Mouse (Mus musculus): ENCODE data around the gene Mst1. TPM values are rescaled to one million over a fixed set of nuclear protein-coding genes. Genes with fewer than 3 reads are reported as not detected.
A peak's percentile ranks its signal among the peaks of the same experiment; 100 is the strongest.

The Mst1 gene
- polyA plus RNA-seq, 1 experiment from 2014 or later = not detected

DNA sequence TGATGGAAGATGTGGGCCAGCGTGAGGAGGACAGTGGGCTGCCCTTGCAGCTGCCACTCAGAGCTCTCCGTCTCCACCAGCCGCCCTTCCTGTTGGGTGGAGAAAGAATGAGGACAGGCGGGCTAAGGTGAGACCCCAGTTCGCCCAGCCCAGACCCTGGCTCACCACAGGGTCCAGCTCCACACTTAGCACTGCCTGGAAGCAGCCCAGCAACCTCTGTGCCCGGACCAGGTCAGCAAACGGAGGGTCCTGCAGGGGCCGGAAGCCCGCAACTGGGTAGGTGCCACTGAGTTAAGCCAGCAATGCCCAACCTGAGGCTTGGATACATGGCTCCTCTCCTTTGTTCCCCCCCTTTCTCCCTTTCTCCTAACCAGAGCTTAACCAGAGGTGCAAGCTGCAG lies 11.2 kb upstream of the Mst1 start:
- Histone ChIP-seq H3K9ac (ENCODE audit: low read length) (no peak overlapping the region), H3K4me3 (ENCODE audit: low read depth, low read length) (no peak overlapping the region), H3K27me3 (replicated peaks; ENCODE audit: control insufficient read depth, insufficient read depth, low read length) (no peaks in the 10 kb centered on the region), H3K27ac (ENCODE audit: low read depth, low read length) (no peak overlapping the region), H3K4me2 (ENCODE audit: low read length) (no peak overlapping the region), H3K36me3 (ENCODE audit: control insufficient read depth, insufficient read depth, low read length) (peaks cover 41% of the 10 kb centered on the region), H3K4me1 (ENCODE audit: control insufficient read depth, insufficient read depth, low read length) (no peaks in the 10 kb centered on the region), H3K9me3 (replicated peaks; ENCODE audit: control insufficient read depth, low read length) (no peaks in the 10 kb centered on the region)
- 92% methylated on average over 9 of the region's 9 CpGs for WGBS
- no peak for DNase-seq (ENCODE audit: low spot score)
- no peak for ATAC-seq

DNA sequence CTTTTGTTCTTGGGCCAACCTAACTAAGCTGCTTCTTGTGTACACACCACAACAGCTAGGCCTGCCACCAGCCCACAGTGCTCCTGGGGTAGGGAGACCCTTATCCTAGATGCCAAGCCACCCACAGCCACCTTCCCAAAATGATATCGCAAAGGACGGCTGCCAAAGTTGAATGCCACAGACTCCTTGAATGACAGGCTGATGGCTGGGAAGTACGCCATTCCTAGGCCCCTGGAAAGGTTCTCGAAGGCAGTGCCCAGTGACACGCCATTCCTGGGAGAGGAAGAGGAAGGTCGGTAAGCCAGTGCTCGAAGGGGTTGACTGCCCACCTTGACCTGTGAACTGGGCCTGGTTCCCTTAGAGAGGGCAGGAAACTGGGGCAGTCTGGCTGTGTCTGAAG lies 10.7 kb upstream of the Mst1 start:
- no peaks in the 10 kb centered on the region for H3K9me3 ChIP-seq (replicated peaks; ENCODE audit: control insufficient read depth, low read length)
- H3K9ac ChIP-seq (ENCODE audit: low read length) = no peak overlapping the region
- no peak overlapping the region for H3K4me2 ChIP-seq (ENCODE audit: low read length)
- H3K4me1 ChIP-seq (ENCODE audit: control insufficient read depth, insufficient read depth, low read length) = no peaks in the 10 kb centered on the region
- H3K4me3 ChIP-seq (ENCODE audit: low read depth, low read length) = no peak overlapping the region
- peaks cover 36% of the 10 kb centered on the region for H3K36me3 ChIP-seq (ENCODE audit: control insufficient read depth, insufficient read depth, low read length)
- no peaks in the 10 kb centered on the region for H3K27me3 ChIP-seq (replicated peaks; ENCODE audit: control insufficient read depth, insufficient read depth, low read length)
- 91% methylated on average over 7 of the region's 7 CpGs for WGBS
- ATAC-seq = no peak
- no peak for DNase-seq (ENCODE audit: low spot score)
- H3K27ac ChIP-seq (ENCODE audit: low read depth, low read length) = no peak overlapping the region

DNA sequence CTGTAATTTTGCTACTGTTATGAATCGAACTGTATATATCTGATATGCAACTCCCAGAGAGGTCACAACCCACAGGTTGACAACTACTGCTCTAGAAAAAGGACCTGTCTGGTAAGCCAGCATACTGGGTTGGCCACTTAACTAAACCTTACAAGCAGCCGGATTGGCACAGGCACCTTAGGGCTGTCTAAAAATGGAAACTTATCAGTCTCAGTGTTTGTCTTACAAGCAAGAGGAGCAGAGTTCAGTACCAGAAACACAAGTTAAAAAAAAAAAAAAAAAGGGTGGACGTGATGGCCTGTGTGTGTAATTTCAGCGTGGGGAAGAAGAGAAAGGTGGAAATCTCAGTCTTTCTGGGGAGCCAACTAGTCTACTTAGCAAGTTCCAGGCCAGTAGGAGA lies 8.4 kb upstream of the Mst1 start:
- H3K36me3 ChIP-seq (ENCODE audit: control insufficient read depth, insufficient read depth, low read length) = peaks cover 33% of the 10 kb centered on the region

DNA sequence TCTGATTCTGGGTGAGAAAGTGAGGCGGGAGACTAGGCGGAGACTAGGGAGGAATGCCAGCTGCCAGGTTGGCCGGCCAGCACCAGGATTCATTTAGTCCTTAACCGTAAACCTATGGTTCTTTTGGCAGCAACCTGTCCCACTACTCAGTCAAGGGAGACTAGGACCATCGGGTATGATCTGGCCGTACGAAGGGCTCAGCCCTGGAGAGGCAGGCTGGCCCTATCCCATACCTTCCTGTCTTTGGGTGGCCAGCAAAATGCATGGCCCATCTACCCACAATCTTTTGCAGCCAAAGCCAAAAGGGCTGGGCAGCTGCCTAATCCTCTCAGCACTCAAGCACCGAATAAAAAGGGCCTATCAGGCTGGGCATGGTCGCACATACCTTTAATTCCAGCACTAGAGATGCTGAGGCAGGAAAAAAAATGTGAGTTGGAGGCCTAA lies 7.7 kb upstream of the Mst1 start:
- Histone ChIP-seq H3K27me3 (replicated peaks; ENCODE audit: control insufficient read depth, insufficient read depth, low read length) (no peaks in the 10 kb centered on the region), H3K4me1 (ENCODE audit: control insufficient read depth, insufficient read depth, low read length) (no peaks in the 10 kb centered on the region), H3K27ac (ENCODE audit: low read depth, low read length) (no peak overlapping the region), H3K4me2 (ENCODE audit: low read length) (no peak overlapping the region), H3K9ac (ENCODE audit: low read length) (no peak overlapping the region), H3K9me3 (replicated peaks; ENCODE audit: control insufficient read depth, low read length) (no peaks in the 10 kb centered on the region), H3K4me3 (ENCODE audit: low read depth, low read length) (no peak overlapping the region), H3K36me3 (ENCODE audit: control insufficient read depth, insufficient read depth, low read length) (peaks cover 31% of the 10 kb centered on the region)
- 61% methylated on average over 9 of the region's 9 CpGs for WGBS
- ATAC-seq (no peak), DNase-seq (ENCODE audit: low spot score) (no peak)

More for the DNA sequence above, 8.4 kb upstream of the Mst1 start:
- ATAC-seq = no peak
- Histone ChIP-seq H3K4me2 (ENCODE audit: low read length) (no peak overlapping the region), H3K27ac (ENCODE audit: low read depth, low read length) (no peak overlapping the region), H3K4me1 (ENCODE audit: control insufficient read depth, insufficient read depth, low read length) (no peaks in the 10 kb centered on the region), H3K9me3 (replicated peaks; ENCODE audit: control insufficient read depth, low read length) (no peaks in the 10 kb centered on the region), H3K9ac (ENCODE audit: low read length) (no peak overlapping the region), H3K27me3 (replicated peaks; ENCODE audit: control insufficient read depth, insufficient read depth, low read length) (no peaks in the 10 kb centered on the region), H3K4me3 (ENCODE audit: low read depth, low read length) (no peak overlapping the region)
- no peak for DNase-seq (ENCODE audit: low spot score)
- 88% methylated on average over 4 of the region's 4 CpGs for WGBS

DNA sequence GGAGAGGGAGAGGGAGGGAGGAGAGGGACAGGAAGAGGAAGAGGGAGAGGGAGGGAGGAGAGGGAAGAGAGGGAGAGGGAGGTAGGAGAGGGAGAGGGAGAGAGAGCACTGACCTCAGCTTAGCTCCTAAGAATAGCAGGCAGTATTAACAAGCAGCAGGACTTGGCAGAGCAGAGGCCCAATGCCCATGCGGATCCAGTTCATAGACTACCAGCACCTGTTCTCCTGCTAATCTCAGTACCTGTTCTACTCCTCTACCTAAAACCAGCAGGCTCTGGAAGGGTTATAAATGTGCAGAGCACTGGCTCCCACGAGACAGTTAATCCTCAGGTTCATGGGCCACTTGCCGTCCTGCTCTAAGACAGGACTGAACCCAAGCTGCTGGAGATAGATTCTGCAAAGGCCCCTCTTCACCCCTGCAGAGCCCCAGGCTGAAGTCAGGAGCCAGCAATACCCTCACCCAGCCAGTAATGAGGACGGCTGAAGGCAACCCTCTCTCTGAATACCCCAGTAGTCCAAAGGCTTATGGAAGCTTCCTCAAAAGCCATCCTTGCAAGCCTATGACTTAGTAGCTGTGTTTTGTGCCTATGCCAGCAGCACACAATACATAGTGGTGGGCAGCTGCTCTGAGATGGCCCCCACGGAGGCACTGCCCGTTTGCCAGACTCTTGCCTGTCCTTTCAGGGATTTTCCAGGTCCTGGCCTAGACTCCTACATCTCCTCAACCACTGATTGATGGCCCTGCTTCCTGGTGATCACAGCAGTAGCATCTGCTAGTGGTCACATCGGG lies 6.9 kb upstream of the Mst1 start:
- no peak for ATAC-seq
- no peak overlapping the region for H3K9ac ChIP-seq (ENCODE audit: low read length)
- no peaks in the 10 kb centered on the region for H3K9me3 ChIP-seq (replicated peaks; ENCODE audit: control insufficient read depth, low read length)
- H3K27me3 ChIP-seq (replicated peaks; ENCODE audit: control insufficient read depth, insufficient read depth, low read length) = no peaks in the 10 kb centered on the region
- WGBS = 61% methylated on average over 7 of the region's 7 CpGs
- H3K4me3 ChIP-seq (ENCODE audit: low read depth, low read length) = no peak overlapping the region
- DNase-seq (ENCODE audit: low spot score) = no peak
- H3K4me1 ChIP-seq (ENCODE audit: control insufficient read depth, insufficient read depth, low read length) = peaks cover 2% of the 10 kb centered on the region; the same call in 1 of the 2 replicates
- peak overlapping the region; percentile 27; the same call in 1 of the 2 replicates for H3K27ac ChIP-seq (ENCODE audit: low read depth, low read length)
- H3K36me3 ChIP-seq (ENCODE audit: control insufficient read depth, insufficient read depth, low read length) = peaks cover 31% of the 10 kb centered on the region
- H3K4me2 ChIP-seq (ENCODE audit: low read length) = no peak overlapping the region

DNA sequence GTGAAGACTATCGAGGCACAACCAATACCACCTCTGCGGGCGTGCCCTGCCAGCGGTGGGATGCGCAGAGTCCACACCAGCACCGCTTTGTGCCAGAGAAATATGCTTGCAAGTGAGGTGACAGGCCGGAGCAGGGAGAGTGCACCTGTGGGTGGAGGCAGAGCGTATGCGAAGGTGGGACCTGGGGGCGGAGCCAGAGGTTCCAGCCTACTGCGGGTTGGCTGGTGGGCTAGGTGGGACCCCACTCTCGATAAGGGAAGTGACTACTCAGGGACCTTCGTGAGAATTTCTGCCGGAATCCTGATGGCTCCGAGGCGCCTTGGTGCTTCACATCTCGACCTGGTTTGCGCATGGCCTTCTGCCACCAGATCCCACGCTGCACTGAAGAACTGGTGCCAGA lies 2.3 kb downstream of the Mst1 start:
- H3K9ac ChIP-seq (ENCODE audit: low read length) = no peak overlapping the region
- peaks cover 20% of the 10 kb centered on the region for H3K27me3 ChIP-seq (replicated peaks; ENCODE audit: control insufficient read depth, insufficient read depth, low read length)
- H3K36me3 ChIP-seq (ENCODE audit: control insufficient read depth, insufficient read depth, low read length) = peaks cover 37% of the 10 kb centered on the region
- no peak overlapping the region for H3K27ac ChIP-seq (ENCODE audit: low read depth, low read length)
- no peak for ATAC-seq
- no peak for DNase-seq (ENCODE audit: low spot score)
- H3K4me1 ChIP-seq (ENCODE audit: control insufficient read depth, insufficient read depth, low read length) = peaks cover 5% of the 10 kb centered on the region; the same call in 1 of the 2 replicates
- no peak overlapping the region for H3K4me3 ChIP-seq (ENCODE audit: low read depth, low read length)
- peak overlapping the region; percentile 23; the same call in 1 of the 2 replicates for H3K4me2 ChIP-seq (ENCODE audit: low read length)
- H3K9me3 ChIP-seq (replicated peaks; ENCODE audit: control insufficient read depth, low read length) = no peaks in the 10 kb centered on the region
- 6% methylated on average over 19 of the region's 19 CpGs for WGBS

DNA sequence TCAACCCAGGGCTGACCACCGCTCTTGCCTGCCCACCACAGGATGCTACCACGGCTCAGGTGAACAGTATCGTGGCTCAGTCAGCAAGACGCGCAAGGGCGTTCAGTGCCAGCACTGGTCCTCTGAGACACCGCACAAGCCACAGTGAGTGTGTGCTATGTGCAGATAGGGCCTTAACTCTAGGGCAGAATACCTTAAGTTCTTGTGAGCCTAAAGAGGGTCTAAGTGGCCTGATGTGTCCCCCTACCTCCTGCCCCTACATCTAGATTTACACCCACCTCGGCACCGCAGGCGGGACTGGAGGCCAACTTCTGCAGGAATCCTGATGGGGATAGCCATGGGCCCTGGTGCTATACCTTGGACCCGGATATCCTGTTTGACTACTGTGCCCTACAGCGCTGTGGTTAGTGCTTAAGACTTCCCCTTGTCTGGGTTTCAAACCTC lies 2.8 kb downstream of the Mst1 start, which contains the start of gene Rnf123:
Gene Rnf123 (minus strand): TSS at position 359 of the 444 bp plus-strand sequence.
- H3K4me1 ChIP-seq (ENCODE audit: control insufficient read depth, insufficient read depth, low read length) = peaks cover 5% of the 10 kb centered on the region; the same call in 1 of the 2 replicates
- peaks cover 20% of the 10 kb centered on the region for H3K27me3 ChIP-seq (replicated peaks; ENCODE audit: control insufficient read depth, insufficient read depth, low read length)
- no peak within 1 kb of the TSS for H3K9ac ChIP-seq (ENCODE audit: low read length)
- H3K36me3 ChIP-seq (ENCODE audit: control insufficient read depth, insufficient read depth, low read length) = peaks cover 42% of the 10 kb centered on the region
- ATAC-seq (no peak), DNase-seq (ENCODE audit: low spot score) (no peak)
- H3K27ac ChIP-seq (ENCODE audit: low read depth, low read length) = no peak within 1 kb of the TSS
- H3K4me3 ChIP-seq (ENCODE audit: low read depth, low read length) = no peak within 1 kb of the TSS
- H3K9me3 ChIP-seq (replicated peaks; ENCODE audit: control insufficient read depth, low read length) = no peaks in the 10 kb centered on the region
- peak within 1 kb of the TSS; percentile 23; the same call in 1 of the 2 replicates for H3K4me2 ChIP-seq (ENCODE audit: low read length)
- 36% methylated on average over 12 of the region's 12 CpGs for WGBS

DNA sequence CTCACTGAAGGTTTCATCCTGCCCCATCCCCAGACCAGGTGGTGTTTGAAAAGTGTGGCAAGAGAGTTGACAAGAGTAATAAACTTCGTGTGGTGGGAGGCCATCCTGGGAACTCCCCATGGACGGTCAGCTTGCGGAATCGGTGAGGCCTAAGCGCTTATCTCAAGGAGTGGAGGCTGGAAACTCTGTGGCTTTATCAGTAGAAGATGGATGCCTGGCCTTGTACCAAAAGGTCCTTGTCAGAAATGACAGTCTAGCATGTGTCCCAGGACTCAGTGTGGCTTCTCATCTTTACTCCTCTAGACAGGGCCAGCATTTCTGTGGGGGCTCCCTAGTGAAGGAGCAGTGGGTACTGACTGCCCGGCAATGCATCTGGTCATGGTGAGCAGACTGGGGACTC lies 3.3 kb downstream of the Mst1 start:
- Histone ChIP-seq H3K4me2 (ENCODE audit: low read length) (no peak overlapping the region), H3K9ac (ENCODE audit: low read length) (no peak overlapping the region), H3K4me1 (ENCODE audit: control insufficient read depth, insufficient read depth, low read length) (peaks cover 1% of the 10 kb centered on the region; the same call in 1 of the 2 replicates), H3K27ac (ENCODE audit: low read depth, low read length) (no peak overlapping the region), H3K9me3 (replicated peaks; ENCODE audit: control insufficient read depth, low read length) (no peaks in the 10 kb centered on the region), H3K4me3 (ENCODE audit: low read depth, low read length) (no peak overlapping the region), H3K36me3 (ENCODE audit: control insufficient read depth, insufficient read depth, low read length) (peaks cover 46% of the 10 kb centered on the region), H3K27me3 (replicated peaks; ENCODE audit: control insufficient read depth, insufficient read depth, low read length) (peaks cover 20% of the 10 kb centered on the region)
- ATAC-seq = no peak
- DNase-seq (ENCODE audit: low spot score) = no peak
- 84% methylated on average over 6 of the region's 6 CpGs for WGBS

DNA sequence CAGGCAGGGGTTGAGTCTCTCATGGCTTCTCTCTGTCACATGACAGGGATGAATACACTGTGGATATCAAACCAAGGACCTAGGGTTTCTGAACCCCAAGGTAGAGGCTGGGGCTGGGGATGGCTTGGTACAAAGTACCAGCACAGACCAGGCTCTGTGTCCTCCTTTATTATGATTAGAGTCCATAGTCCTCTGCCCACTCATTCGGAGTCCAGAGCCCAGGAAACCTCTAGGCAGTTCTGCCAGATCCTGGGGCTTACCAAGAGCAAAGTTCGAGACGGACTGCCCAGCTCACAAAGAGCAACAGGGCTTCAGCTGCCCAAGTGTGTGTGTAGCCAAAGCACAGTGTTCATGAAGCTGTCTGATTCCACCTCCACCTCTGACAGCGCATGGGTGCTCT lies 5.0 kb downstream of the Mst1 start:
- Histone ChIP-seq H3K9me3 (replicated peaks; ENCODE audit: control insufficient read depth, low read length) (no peaks in the 10 kb centered on the region), H3K9ac (ENCODE audit: low read length) (no peak overlapping the region), H3K36me3 (ENCODE audit: control insufficient read depth, insufficient read depth, low read length) (peaks cover 63% of the 10 kb centered on the region), H3K4me2 (ENCODE audit: low read length) (no peak overlapping the region), H3K27ac (ENCODE audit: low read depth, low read length) (no peak overlapping the region), H3K27me3 (replicated peaks; ENCODE audit: control insufficient read depth, insufficient read depth, low read length) (peaks cover 20% of the 10 kb centered on the region), H3K4me3 (ENCODE audit: low read depth, low read length) (no peak overlapping the region), H3K4me1 (ENCODE audit: control insufficient read depth, insufficient read depth, low read length) (no peaks in the 10 kb centered on the region)
- ATAC-seq (no peak), DNase-seq (ENCODE audit: low spot score) (no peak)
- WGBS = 99% methylated on average over 4 of the region's 4 CpGs
